Mouse (Mus musculus): ENCODE data around the gene Klf2. TPM values are rescaled to one million over a fixed set of nuclear protein-coding genes. Genes with fewer than 3 reads are reported as not detected.
A peak's percentile ranks its signal among the peaks of the same experiment; 100 is the strongest.

Klf2 gene
- polyA plus RNA-seq (2015; fragmentation: Nextera tagmentation; extraction: Ambion mirVana) = 12.1 and 15.4 TPM in 2 replicates

DNA sequence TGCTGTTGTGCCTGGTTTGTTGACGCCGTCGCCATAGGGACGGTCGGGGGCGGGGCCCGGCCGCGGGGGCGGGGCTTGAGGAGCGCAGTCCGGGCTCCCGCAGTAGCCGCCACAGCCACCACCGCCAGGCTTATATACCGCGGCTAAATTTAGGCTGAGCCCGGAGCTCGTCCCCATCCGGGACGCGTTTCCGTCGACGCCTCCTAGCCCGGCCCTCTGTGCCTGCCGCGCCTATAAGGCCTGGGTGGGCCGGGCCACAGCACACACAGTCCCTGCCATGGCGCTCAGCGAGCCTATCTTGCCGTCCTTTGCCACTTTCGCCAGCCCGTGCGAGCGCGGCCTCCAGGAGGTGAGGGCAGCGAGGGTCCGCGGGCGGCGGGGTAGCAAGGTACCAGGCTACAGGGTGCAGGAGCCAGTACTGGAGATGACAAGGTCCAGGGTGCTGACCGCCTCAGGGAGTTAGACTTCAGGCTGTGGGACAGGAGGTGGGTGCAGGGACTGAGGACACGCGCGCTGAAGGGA lies at the start of gene Klf2:
Gene Klf2, plus strand, starts transcription at position 233 of the 522 bp plus-strand sequence.
- peak within 1 kb of the TSS; percentile 63 for H3K4me3 ChIP-seq (replicated peaks)
- H3K27me3 ChIP-seq = peaks cover 34% of the 10 kb centered on the region

DNA sequence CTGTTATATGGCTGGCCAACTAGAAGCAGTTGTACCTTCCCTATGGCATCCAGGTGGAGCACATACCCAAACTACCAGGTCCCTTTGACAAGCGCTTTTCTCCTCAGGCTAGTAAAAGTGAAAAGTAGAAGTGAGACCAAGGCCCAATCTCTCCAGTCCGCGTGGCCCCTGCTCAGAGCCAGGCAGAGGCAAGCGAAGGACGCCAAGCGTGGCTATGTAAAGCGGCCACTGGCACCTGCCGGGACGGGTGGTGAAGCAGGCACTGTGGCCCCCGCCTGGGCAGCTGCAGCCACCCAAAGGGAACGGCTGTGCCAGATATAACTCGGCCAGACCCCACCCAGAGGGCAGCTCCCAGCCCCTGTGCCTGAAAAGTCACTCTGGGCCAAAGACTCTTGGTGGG lies 48.2 kb upstream of the Klf2 start:
- no peak overlapping the region for H3K4me2 ChIP-seq (replicated peaks)
- no peaks in the 10 kb centered on the region for H3K9me3 ChIP-seq (replicated peaks)
- no peaks in the 10 kb centered on the region for H3K36me3 ChIP-seq
- no peaks in the 10 kb centered on the region for H3K27me3 ChIP-seq
- no peak overlapping the region for H3K9ac ChIP-seq
- 87% methylated on average over 12 of the region's 12 CpGs for WGBS
- H3K4me1 ChIP-seq = no peaks in the 10 kb centered on the region
- no peak for ATAC-seq (ENCODE audit: insufficient number of reproducible peaks, low FRiP score, low TSS enrichment, low read depth)
- no peak overlapping the region for H3K4me3 ChIP-seq (replicated peaks)
- no peak overlapping the region for H3K27ac ChIP-seq (replicated peaks)

More for the DNA sequence above, at the start of gene Klf2:
- no peaks in the 10 kb centered on the region for H3K9me3 ChIP-seq (replicated peaks)
- H3K27ac ChIP-seq (replicated peaks) = peak within 1 kb of the TSS; percentile 76
- ATAC-seq (ENCODE audit: insufficient number of reproducible peaks, low FRiP score, low TSS enrichment, low read depth) = peak; percentile 96
- under 1% methylated on average over 46 of the region's 46 CpGs for WGBS
- H3K4me2 ChIP-seq (replicated peaks) = peak within 1 kb of the TSS; percentile 95
- H3K4me1 ChIP-seq = peaks cover 40% of the 10 kb centered on the region
- H3K9ac ChIP-seq = peak within 1 kb of the TSS; percentile 54
- no peaks in the 10 kb centered on the region for H3K36me3 ChIP-seq

DNA sequence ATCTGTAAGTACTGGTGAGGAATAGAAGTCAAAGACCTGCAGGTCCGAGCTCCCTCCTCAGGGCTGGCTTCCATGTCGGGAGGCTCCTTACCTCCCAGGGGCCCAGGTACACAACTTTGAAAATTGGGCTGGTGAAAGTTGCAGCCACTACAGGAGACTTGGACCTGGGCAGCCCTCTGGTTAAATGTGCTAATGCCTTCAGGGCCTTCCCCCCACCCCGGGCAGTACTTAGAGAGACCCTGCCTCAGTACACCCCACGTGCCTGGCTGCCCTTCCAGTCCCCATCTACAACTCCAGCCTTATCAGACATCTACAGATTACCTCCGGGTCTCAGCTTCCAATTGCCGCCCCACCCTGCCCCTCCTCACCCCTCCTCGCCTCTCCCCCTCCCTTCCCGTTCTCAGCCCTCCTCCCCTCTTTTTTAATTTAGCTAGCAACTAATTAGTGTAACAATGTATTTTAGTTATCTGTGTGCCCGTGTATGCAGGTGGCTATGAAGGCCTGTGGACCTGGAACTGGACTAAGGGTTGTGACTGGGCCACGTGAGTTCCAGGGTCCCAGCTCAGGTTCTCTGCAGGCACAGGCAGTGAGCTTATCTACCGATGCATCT lies 47.7 kb upstream of the Klf2 start:
- no peak overlapping the region for H3K4me3 ChIP-seq (replicated peaks)
- no peaks in the 10 kb centered on the region for H3K36me3 ChIP-seq
- H3K27ac ChIP-seq (replicated peaks) = no peak overlapping the region
- no peak overlapping the region for H3K4me2 ChIP-seq (replicated peaks)
- ATAC-seq (ENCODE audit: insufficient number of reproducible peaks, low FRiP score, low TSS enrichment, low read depth) = no peak
- H3K9ac ChIP-seq = no peak overlapping the region
- WGBS = 72% methylated on average over 11 of the region's 11 CpGs
- no peaks in the 10 kb centered on the region for H3K9me3 ChIP-seq (replicated peaks)
- H3K27me3 ChIP-seq = no peaks in the 10 kb centered on the region
- H3K4me1 ChIP-seq = no peaks in the 10 kb centered on the region

DNA sequence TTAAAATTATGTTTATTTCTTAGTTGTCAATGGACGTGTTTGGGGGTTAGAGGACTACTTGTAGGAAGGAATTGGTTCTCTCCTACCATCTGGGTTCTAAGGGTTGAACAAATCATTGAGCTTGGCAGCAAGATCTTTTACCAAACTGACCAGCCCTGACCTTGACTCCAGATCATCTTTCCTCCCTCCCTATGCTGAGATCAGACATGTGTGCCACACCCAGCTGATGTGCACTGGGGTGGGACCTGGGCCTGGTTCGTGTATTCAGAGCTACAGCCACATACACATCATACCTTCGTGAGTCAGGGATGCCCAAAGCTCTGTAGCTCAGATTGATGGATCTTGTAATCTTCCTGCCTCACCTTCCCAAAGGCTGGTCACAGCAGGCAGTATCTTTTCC lies 47.1 kb upstream of the Klf2 start:
- Histone ChIP-seq H3K27ac (replicated peaks) (no peak overlapping the region), H3K9me3 (replicated peaks) (no peaks in the 10 kb centered on the region), H3K4me2 (replicated peaks) (no peak overlapping the region), H3K27me3 (no peaks in the 10 kb centered on the region), H3K9ac (no peak overlapping the region), H3K4me1 (no peaks in the 10 kb centered on the region), H3K36me3 (no peaks in the 10 kb centered on the region), H3K4me3 (replicated peaks) (no peak overlapping the region)
- ATAC-seq (ENCODE audit: insufficient number of reproducible peaks, low FRiP score, low TSS enrichment, low read depth) = no peak
- WGBS = 65% methylated on average over 3 of the region's 3 CpGs

DNA sequence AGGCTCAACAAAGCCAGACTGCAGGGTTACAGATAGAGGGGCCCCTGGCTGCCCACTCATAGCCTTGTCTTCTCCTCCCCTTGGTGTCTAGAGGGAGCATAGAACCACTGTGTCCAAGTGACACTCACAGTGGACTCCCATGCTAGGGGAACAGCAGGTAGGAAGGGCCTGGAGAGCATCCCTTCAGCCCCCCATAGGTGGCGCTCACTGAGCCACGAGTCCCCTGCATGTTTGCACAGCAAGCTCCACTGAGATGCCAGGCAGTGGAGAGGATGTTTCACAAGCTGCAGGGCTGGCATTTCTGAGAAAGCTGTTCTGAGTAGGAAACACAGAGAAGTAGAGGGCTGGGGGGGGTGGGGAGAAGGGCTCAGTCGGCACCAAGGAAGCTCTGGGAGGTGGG lies 46.5 kb upstream of the Klf2 start:
- H3K4me2 ChIP-seq (replicated peaks) = no peak overlapping the region
- H3K4me3 ChIP-seq (replicated peaks) = no peak overlapping the region
- H3K27ac ChIP-seq (replicated peaks) = no peak overlapping the region
- no peak overlapping the region for H3K9ac ChIP-seq
- H3K9me3 ChIP-seq (replicated peaks) = no peaks in the 10 kb centered on the region
- H3K4me1 ChIP-seq = no peaks in the 10 kb centered on the region
- ATAC-seq (ENCODE audit: insufficient number of reproducible peaks, low FRiP score, low TSS enrichment, low read depth) = no peak
- H3K36me3 ChIP-seq = no peaks in the 10 kb centered on the region
- WGBS = 16% methylated on average over 3 of the region's 3 CpGs
- H3K27me3 ChIP-seq = no peaks in the 10 kb centered on the region

DNA sequence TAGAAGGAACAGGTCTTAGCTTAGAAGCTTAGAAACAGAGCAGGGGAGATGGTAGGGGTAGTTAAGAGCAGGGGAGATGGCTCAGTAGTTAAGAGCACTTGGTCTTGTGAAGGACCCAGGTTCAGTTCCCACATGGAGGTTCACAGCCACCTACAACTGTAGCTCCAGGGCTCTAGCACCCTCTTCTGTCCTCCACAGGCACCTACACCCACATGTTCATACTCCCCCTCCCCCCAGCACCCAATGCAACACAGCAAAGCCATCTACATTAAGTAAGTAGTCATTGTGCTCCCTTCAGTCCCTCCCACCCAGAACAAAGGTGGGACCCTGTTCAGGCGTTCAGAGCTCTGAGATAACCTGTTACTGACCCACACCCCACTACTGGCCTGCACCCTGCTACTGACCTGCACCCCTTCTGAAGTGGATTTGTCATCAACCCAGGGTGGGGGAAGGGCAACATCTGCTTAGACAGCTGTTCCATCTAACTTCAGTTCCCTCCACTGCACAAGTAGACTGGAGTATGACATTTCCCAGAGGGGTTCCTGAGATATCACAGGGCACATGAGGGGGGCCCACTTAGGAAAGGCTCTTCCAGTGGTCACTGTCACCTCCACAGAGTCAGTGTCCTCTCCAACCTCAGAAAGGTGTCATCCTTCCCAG lies 45.6 kb upstream of the Klf2 start:
- Histone ChIP-seq H3K9ac (no peak overlapping the region), H3K4me3 (replicated peaks) (no peak overlapping the region), H3K9me3 (replicated peaks) (no peaks in the 10 kb centered on the region), H3K27ac (replicated peaks) (no peak overlapping the region), H3K4me1 (no peaks in the 10 kb centered on the region), H3K4me2 (replicated peaks) (no peak overlapping the region), H3K36me3 (no peaks in the 10 kb centered on the region), H3K27me3 (no peaks in the 10 kb centered on the region)
- 67% methylated on average over 1 of the region's 1 CpGs for WGBS
- no peak for ATAC-seq (ENCODE audit: insufficient number of reproducible peaks, low FRiP score, low TSS enrichment, low read depth)

DNA sequence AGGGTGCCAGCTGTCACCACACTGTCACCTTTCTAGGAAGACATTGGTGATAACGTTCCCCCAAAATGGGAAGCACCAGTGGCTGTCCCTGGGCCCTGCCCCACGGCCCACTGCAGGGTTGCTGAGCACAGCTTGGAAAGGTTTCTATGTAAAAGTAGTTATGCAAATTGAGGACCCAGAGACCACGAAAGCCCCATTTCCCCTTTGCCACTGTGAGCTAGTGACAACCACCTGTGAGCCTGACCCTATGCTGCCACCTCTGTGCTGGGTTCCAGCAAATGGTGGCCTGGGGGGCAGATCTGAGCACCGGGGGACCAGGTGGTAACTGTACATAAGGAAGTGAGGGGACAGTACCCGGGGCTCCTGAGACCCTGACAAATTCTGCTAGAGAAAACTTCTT lies 45.0 kb upstream of the Klf2 start:
- Histone ChIP-seq H3K27me3 (no peaks in the 10 kb centered on the region), H3K4me2 (replicated peaks) (no peak overlapping the region), H3K36me3 (no peaks in the 10 kb centered on the region), H3K9me3 (replicated peaks) (no peaks in the 10 kb centered on the region), H3K9ac (no peak overlapping the region), H3K4me1 (no peaks in the 10 kb centered on the region), H3K27ac (replicated peaks) (no peak overlapping the region), H3K4me3 (replicated peaks) (no peak overlapping the region)
- 72% methylated on average over 5 of the region's 5 CpGs for WGBS
- no peak for ATAC-seq (ENCODE audit: insufficient number of reproducible peaks, low FRiP score, low TSS enrichment, low read depth)

DNA sequence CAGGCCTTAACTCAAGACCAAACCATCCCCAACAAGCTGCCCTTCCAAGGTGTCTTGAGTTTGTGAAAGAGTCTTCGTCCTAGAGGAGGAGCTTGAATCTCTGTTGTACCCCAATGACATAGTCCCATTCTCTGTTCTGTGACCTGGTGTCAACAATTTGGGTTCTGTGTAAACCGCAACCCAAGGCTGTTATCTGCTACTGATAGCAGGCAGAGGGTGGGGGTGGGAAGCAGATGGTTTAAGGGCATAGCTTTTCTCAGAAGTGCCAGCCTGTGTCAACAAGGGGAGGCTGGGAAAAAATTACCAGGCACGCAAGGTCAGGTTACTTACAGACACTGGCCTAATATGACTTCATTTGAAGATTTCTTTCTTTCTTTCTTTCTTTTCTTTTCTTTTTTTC lies 41.6 kb upstream of the Klf2 start:
- Histone ChIP-seq H3K4me3 (replicated peaks) (no peak overlapping the region), H3K27ac (replicated peaks) (no peak overlapping the region), H3K4me1 (no peaks in the 10 kb centered on the region), H3K36me3 (no peaks in the 10 kb centered on the region), H3K9ac (no peak overlapping the region), H3K4me2 (replicated peaks) (no peak overlapping the region), H3K27me3 (no peaks in the 10 kb centered on the region), H3K9me3 (replicated peaks) (no peaks in the 10 kb centered on the region)
- 71% methylated on average over 3 of the region's 3 CpGs for WGBS
- no peak for ATAC-seq (ENCODE audit: insufficient number of reproducible peaks, low FRiP score, low TSS enrichment, low read depth)

DNA sequence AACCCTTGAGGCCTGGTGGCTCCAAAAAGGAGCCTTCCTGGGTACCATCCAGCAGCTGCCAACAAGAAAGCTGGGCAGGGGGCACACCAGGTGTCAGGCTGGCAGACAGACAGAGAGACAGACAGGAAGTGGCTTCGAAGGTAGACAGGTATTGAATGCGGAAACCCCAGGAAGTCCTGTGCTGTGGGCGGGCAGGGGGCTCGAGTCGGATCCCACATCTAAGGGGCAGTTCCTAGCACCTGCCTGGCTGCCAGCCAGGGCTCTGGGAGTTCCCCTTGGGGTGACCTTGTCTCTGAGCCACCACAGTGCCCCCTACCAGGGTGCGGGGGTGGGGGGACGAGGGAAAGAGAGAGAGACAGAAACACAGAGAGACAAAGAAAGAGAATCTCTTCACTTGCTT lies 39.7 kb upstream of the Klf2 start:
- no peak for ATAC-seq (ENCODE audit: insufficient number of reproducible peaks, low FRiP score, low TSS enrichment, low read depth)
- Histone ChIP-seq H3K4me2 (replicated peaks) (no peak overlapping the region), H3K4me1 (no peaks in the 10 kb centered on the region), H3K9ac (no peak overlapping the region), H3K36me3 (no peaks in the 10 kb centered on the region), H3K27me3 (no peaks in the 10 kb centered on the region), H3K4me3 (replicated peaks) (no peak overlapping the region), H3K27ac (replicated peaks) (no peak overlapping the region), H3K9me3 (replicated peaks) (no peaks in the 10 kb centered on the region)
- WGBS = 72% methylated on average over 7 of the region's 7 CpGs

DNA sequence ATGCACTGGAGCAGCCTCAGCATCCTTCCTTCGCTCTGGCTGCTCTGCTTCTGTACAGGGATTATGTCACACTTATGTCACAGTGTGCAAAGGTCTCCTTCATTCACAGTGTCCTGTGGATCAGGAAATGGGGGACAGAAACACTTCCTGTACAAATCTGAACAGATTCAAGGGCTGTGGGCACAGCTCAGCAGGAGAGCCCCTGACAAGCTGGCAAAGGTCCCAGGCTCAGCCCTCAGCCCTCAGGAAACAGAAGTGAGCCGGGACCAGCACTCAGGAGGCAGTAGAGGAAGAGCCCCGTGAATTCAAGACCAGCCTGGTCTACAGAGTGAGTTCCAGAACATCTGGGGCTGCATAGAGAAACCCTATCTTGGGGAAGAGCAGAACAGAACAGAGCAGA lies 37.2 kb upstream of the Klf2 start:
- ATAC-seq (ENCODE audit: insufficient number of reproducible peaks, low FRiP score, low TSS enrichment, low read depth) = peak; percentile 24; the same call in 1 of the 2 replicates
- 29% methylated on average over 3 of the region's 3 CpGs for WGBS
- Histone ChIP-seq H3K4me2 (replicated peaks) (no peak overlapping the region), H3K27ac (replicated peaks) (peak overlapping the region; percentile 12; the same call in 1 of the 2 replicates), H3K4me3 (replicated peaks) (no peak overlapping the region), H3K36me3 (no peaks in the 10 kb centered on the region), H3K4me1 (no peaks in the 10 kb centered on the region), H3K27me3 (no peaks in the 10 kb centered on the region), H3K9me3 (replicated peaks) (no peaks in the 10 kb centered on the region), H3K9ac (no peak overlapping the region)

DNA sequence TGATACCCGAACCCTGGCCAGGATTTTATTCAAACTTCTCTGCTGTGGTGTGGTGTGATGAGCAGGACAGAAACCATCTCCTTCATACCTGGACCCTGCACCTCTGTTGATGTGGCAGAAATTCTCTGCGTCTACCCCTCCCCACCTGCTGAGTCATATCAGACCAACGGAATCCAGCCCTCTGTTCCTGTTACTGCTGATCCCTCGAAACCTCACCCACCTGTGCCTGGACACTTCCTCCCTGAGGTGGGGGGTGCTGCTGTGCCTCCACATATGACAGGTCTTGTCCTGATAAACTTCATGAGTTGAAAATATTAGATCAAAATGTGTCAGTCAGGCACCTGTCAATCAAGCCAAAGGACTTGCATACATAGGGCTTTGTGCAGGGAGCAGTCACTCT lies 33.5 kb upstream of the Klf2 start:
- WGBS = 75% methylated on average over 4 of the region's 4 CpGs
- Histone ChIP-seq H3K9ac (no peak overlapping the region), H3K9me3 (replicated peaks) (no peaks in the 10 kb centered on the region), H3K4me2 (replicated peaks) (no peak overlapping the region), H3K4me3 (replicated peaks) (no peak overlapping the region), H3K27ac (replicated peaks) (no peak overlapping the region), H3K36me3 (no peaks in the 10 kb centered on the region), H3K4me1 (no peaks in the 10 kb centered on the region), H3K27me3 (no peaks in the 10 kb centered on the region)
- no peak for ATAC-seq (ENCODE audit: insufficient number of reproducible peaks, low FRiP score, low TSS enrichment, low read depth)

DNA sequence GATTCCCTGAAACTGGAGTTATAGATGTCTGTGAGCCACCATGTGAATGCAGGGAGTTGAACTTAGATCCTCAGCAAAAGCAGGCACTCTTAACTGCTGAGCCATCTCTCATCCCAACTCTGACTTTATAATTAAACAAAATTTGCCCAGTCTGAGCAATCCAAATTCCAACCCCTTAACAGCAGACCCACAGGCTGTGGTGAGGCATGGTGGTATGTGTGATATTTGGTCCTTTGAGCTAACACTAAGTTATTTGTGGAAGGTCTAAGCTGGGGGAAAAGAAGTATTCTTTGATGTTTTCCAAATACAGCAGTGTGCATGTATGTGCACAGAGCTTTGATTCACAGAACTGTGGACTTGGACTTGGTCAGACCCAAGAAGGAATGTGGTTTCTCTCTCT lies 29.8 kb upstream of the Klf2 start:
- Histone ChIP-seq H3K27ac (replicated peaks) (no peak overlapping the region), H3K27me3 (no peaks in the 10 kb centered on the region), H3K9ac (no peak overlapping the region), H3K4me2 (replicated peaks) (no peak overlapping the region), H3K4me3 (replicated peaks) (no peak overlapping the region), H3K36me3 (no peaks in the 10 kb centered on the region), H3K9me3 (replicated peaks) (no peaks in the 10 kb centered on the region), H3K4me1 (no peaks in the 10 kb centered on the region)
- ATAC-seq (ENCODE audit: insufficient number of reproducible peaks, low FRiP score, low TSS enrichment, low read depth) = peak; percentile 61; the same call in 1 of the 2 replicates
